Comparison of ENCODE assay signal across 10 mouse cellular contexts in genomic region chr6:120604020-120604958, GRCm38 (mm10).
DNase-seq lines count a peak whose midpoint lies in the region; ATAC-seq and TF ChIP-seq lines count a peak whose summit lies in the region.
"Had no signal": no experiment of that assay in that cellular context is flagged by ENCODE, and none has a peak within 500 bp of the region (broad histone marks: within the 10 kb centered on the region; RNA-seq: fewer than 3 reads in every experiment).

No protein-coding gene starts in this region.

- WGBS in hindbrain, embryonic 10.5 days, result 48% methylated on average over 6 of the region's 6 CpGs
- WGBS in hindbrain, embryonic 14.5 days, result 36% methylated on average over 6 of the region's 6 CpGs
- WGBS in forebrain, embryonic 10.5 days, result 42% methylated on average over 6 of the region's 6 CpGs
- 18% methylated on average over 6 of the region's 6 CpGs for WGBS in liver, embryonic 16.5 days (ENCODE audit: insufficient replicate concordance)

- no peak for TF ChIP-seq CTCF in G1E (IDR thresholded peaks at IDR 0.05; ENCODE audit: low read depth, low read length)

- DNase-seq in hindbrain, embryonic 10.5 days (ENCODE audit: low spot score), result no peak
- DNase-seq in hindbrain, embryonic 14.5 days (ENCODE audit: low spot score), result no peak
- peak; percentile 36 for DNase-seq in G1E (ENCODE audit: low spot score)
- DNase-seq in forebrain, embryonic 10.5 days (ENCODE audit: extremely low spot score, low spot score), result no peak
- no peak for DNase-seq in gastrocnemius, adult 18-20 months (ENCODE audit: low spot score)
- DNase-seq in embryo, embryonic 9.5 days (ENCODE audit: extremely low spot score), result no peak
- no peak for DNase-seq in urinary bladder, postnatal 36 days (ENCODE audit: low spot score in 2 of 2)

- H3K4me2 ChIP-seq in hindbrain, embryonic 14.5 days (replicated peaks), result no peak overlapping the region
- peak overlapping the region; percentile 64 for H3K4me2 ChIP-seq in liver, embryonic 16.5 days (ENCODE audit: low read depth, low read length)
- H3K4me2 ChIP-seq: embryonic facial prominence, embryonic 12.5 days had no signal

- H3K4me1 ChIP-seq in hindbrain, embryonic 10.5 days (replicated peaks), result peaks cover 12% of the 10 kb centered on the region
- no peaks in the 10 kb centered on the region for H3K4me1 ChIP-seq in hindbrain, embryonic 14.5 days (replicated peaks; ENCODE audit: control insufficient read depth, insufficient read depth, low read length)
- peaks cover 28% of the 10 kb centered on the region for H3K4me1 ChIP-seq in G1E (ENCODE audit: insufficient read depth, low read depth, low read length)
- H3K4me1 ChIP-seq in forebrain, embryonic 10.5 days, result peaks cover 16% of the 10 kb centered on the region
- peaks cover 66% of the 10 kb centered on the region for H3K4me1 ChIP-seq in liver, embryonic 16.5 days (ENCODE audit: control insufficient read depth, low read depth, low read length)
- H3K4me1 ChIP-seq: embryonic facial prominence, embryonic 12.5 days had no signal

- peaks cover 3% of the 10 kb centered on the region; the same call in 1 of the 2 replicates for H3K27me3 ChIP-seq in hindbrain, embryonic 10.5 days (ENCODE audit: insufficient read depth, poor library complexity, severe bottlenecking)
- no peaks in the 10 kb centered on the region for H3K27me3 ChIP-seq in hindbrain, embryonic 14.5 days (ENCODE audit: control insufficient read depth, insufficient read depth, low read length)
- H3K27me3 ChIP-seq in G1E (ENCODE audit: insufficient read depth, low read length), result peaks cover 3% of the 10 kb centered on the region
- H3K27me3 ChIP-seq in forebrain, embryonic 10.5 days (ENCODE audit: poor library complexity, severe bottlenecking), result peaks cover 22% of the 10 kb centered on the region
- no peaks in the 10 kb centered on the region for H3K27me3 ChIP-seq in liver, embryonic 16.5 days (ENCODE audit: control insufficient read depth, insufficient read depth, low read depth, low read length)
- H3K27me3 ChIP-seq: embryonic facial prominence, embryonic 12.5 days had no signal

- no peak overlapping the region for H3K9ac ChIP-seq in hindbrain, embryonic 14.5 days
- peak overlapping the region; percentile 67 for H3K9ac ChIP-seq in liver, embryonic 16.5 days (ENCODE audit: low read depth, low read length)
- H3K9ac ChIP-seq: embryonic facial prominence, embryonic 12.5 days had no signal

- H3K9me3 ChIP-seq in hindbrain, embryonic 10.5 days, result no peaks in the 10 kb centered on the region
- H3K9me3 ChIP-seq in hindbrain, embryonic 14.5 days (ENCODE audit: control insufficient read depth, low read length), result no peaks in the 10 kb centered on the region
- no peaks in the 10 kb centered on the region for H3K9me3 ChIP-seq in G1E (replicated peaks)
- H3K9me3 ChIP-seq in forebrain, embryonic 10.5 days, result no peaks in the 10 kb centered on the region
- peaks cover 4% of the 10 kb centered on the region; the same call in 1 of the 2 replicates for H3K9me3 ChIP-seq in liver, embryonic 16.5 days (replicated peaks; ENCODE audit: control insufficient read depth, low read length)
- H3K9me3 ChIP-seq: embryonic facial prominence, embryonic 12.5 days had no signal

- no peaks in the 10 kb centered on the region for H3K36me3 ChIP-seq in hindbrain, embryonic 10.5 days
- no peaks in the 10 kb centered on the region for H3K36me3 ChIP-seq in hindbrain, embryonic 14.5 days (replicated peaks; ENCODE audit: control insufficient read depth, insufficient read depth)
- H3K36me3 ChIP-seq in G1E (replicated peaks), result no peaks in the 10 kb centered on the region
- H3K36me3 ChIP-seq in forebrain, embryonic 10.5 days (replicated peaks), result no peaks in the 10 kb centered on the region
- H3K36me3 ChIP-seq in liver, embryonic 16.5 days (ENCODE audit: control insufficient read depth, insufficient read depth), result no peaks in the 10 kb centered on the region
- H3K36me3 ChIP-seq: embryonic facial prominence, embryonic 12.5 days had no signal

- H3K4me3 ChIP-seq in hindbrain, embryonic 10.5 days, result no peak overlapping the region
- no peak overlapping the region for H3K4me3 ChIP-seq in hindbrain, embryonic 14.5 days (replicated peaks; ENCODE audit: low read length)
- H3K4me3 ChIP-seq in G1E (ENCODE audit: low read depth, low read length), result no peak overlapping the region; the same call in 1 of the 2 replicates
- no peak overlapping the region for H3K4me3 ChIP-seq in forebrain, embryonic 10.5 days
- peak overlapping the region; percentile 45 for H3K4me3 ChIP-seq in liver, embryonic 16.5 days (ENCODE audit: low read depth, low read length)
- H3K4me3 ChIP-seq: embryonic facial prominence, embryonic 12.5 days; myocyte had no signal

- ATAC-seq in hindbrain, embryonic 14.5 days (ENCODE audit: low FRiP score), result no peak
- peak; percentile 79 for ATAC-seq in G1E (ENCODE audit: extremely low read depth, insufficient number of reproducible peaks, low FRiP score, poor library complexity, severe bottlenecking)
- ATAC-seq in liver, embryonic 16.5 days (ENCODE audit: low read depth), result peak; percentile 84

- H3K27ac ChIP-seq in hindbrain, embryonic 10.5 days, result peak overlapping the region; percentile 54
- no peak overlapping the region for H3K27ac ChIP-seq in hindbrain, embryonic 14.5 days
- peak overlapping the region; percentile 66 for H3K27ac ChIP-seq in forebrain, embryonic 10.5 days
- peak overlapping the region; percentile 100 for H3K27ac ChIP-seq in liver, embryonic 16.5 days (ENCODE audit: low read length)
- H3K27ac ChIP-seq: embryonic facial prominence, embryonic 12.5 days had no signal
